Mouse (Mus musculus) embryonic facial prominence, embryonic 14.5 days (tissue): ENCODE measurements around the gene Ube3b. TPM values are rescaled to one million over a fixed set of nuclear protein-coding genes. Genes with fewer than 3 reads are reported as not detected.

Experiments
- ATAC-seq: fragments of 200-750 bp; cut with Nextera tagmentation; 2 replicates; pipeline ENCODE4 v1.8.0; 2017; ENCODE audit warnings: low read depth, moderate number of reproducible peaks, moderate TSS enrichment
- DNase-seq: peaks from one replicate; pipeline ENCODE4 v3.0.0-alpha.2; 2015; ENCODE audit warnings: low spot score
- H3K27ac ChIP-seq: fragments of 300-500 bp; sonication (generic); replicated peaks from 2 replicates; pipeline ENCODE4 v1.5.1; 2014; ENCODE audit warnings: low read depth, mild to moderate bottlenecking, low read length, moderate library complexity
- H3K27me3 ChIP-seq: fragments of 300-500 bp; sonication (generic); replicated peaks from 2 replicates; pipeline ENCODE4 v1.6.1; 2014; ENCODE audit warnings: low read length; ENCODE audit not compliant: control insufficient read depth, insufficient read depth
- H3K36me3 ChIP-seq: fragments of 300-500 bp; sonication (generic); 2 replicates; pipeline ENCODE4 v1.6.1; 2014; ENCODE audit warnings: low read length, mixed read lengths; ENCODE audit not compliant: control insufficient read depth, insufficient read depth
- H3K4me1 ChIP-seq: fragments of 300-500 bp; sonication (generic); 2 replicates; pipeline ENCODE4 v1.6.1; 2014; ENCODE audit warnings: antibody characterized with exemption, low read length; ENCODE audit not compliant: control insufficient read depth, insufficient read depth
- H3K4me2 ChIP-seq: fragments of 300-500 bp; sonication (generic); 2 replicates; pipeline ENCODE4 v1.6.1; 2014; ENCODE audit warnings: low read depth, mild to moderate bottlenecking, low read length, moderate library complexity, mixed read lengths
- H3K4me3 ChIP-seq: fragments of 300-500 bp; sonication (generic); 2 replicates; pipeline ENCODE4 v1.5.1; 2014; ENCODE audit warnings: low read depth, mild to moderate bottlenecking, low read length
- H3K9ac ChIP-seq: fragments of 300-500 bp; sonication (generic); 2 replicates; pipeline ENCODE4 v1.6.1; 2014; ENCODE audit warnings: low read depth, mild to moderate bottlenecking, low read length, moderate library complexity, mixed read lengths
- H3K9me3 ChIP-seq: fragments of 300-500 bp; sonication (generic); 2 replicates; pipeline ENCODE4 v1.6.1; 2016; ENCODE audit warnings: low read length; ENCODE audit not compliant: control insufficient read depth
- WGBS: fragments of 180-500 bp; shearing (Covaris S2); extraction: QIAGEN DNeasy Blood & Tissue Kit; methylation state at CpG from one replicate; pipeline ENCODE4 v1.1.7; 2014; 5-methylcytosine and 5-hydroxymethylcytosine counted together
- microRNA-seq: library from miRNA; unstranded; fragments of <30 nt; microRNA quantifications from one replicate; pipeline ENCODE4, GENCODE M21; 2016; ENCODE audit warnings: borderline number of aligned reads
- polyA plus RNA-seq: library from polyadenylated mRNA; unstranded; fragments of >200 nt; fragmentation: Nextera tagmentation; extraction: Ambion mirVana; gene quantifications from 2 replicates; pipeline ENCODE4 v1.2.1, GENCODE M21; 2014

Ube3b gene
- polyA plus RNA-seq, 1 experiment from 2014 or later, result 44.5 TPM

- ATAC-seq (no peak), DNase-seq (no peak)
- Histone ChIP-seq H3K36me3 (no peaks in the 10 kb centered on the region), H3K9ac (peak overlapping the region; percentile 49; the same call in 1 of the 2 replicates), H3K27me3 (no peaks in the 10 kb centered on the region; the same call in 1 of the 2 replicates), H3K27ac (peak overlapping the region; percentile 23; the same call in 1 of the 2 replicates), H3K4me1 (peaks cover 7% of the 10 kb centered on the region; the same call in 1 of the 2 replicates), H3K9me3 (0 out of 2 replicates have a peak, but pooled peaks cover 5% of the 10 kb centered on the region), H3K4me3 (no peak overlapping the region), H3K4me2 (peak overlapping the region; percentile 60; the same call in 1 of the 2 replicates)
- 61% methylated on average over 4 of the region's 4 CpGs for WGBS
Observed at GRCm38 (mm10) chr5:114468007-114468406, 87.6 kb downstream of the Ube3b start.

- no peak overlapping the region for H3K9ac ChIP-seq
- DNase-seq (no peak), ATAC-seq (no peak)
- 73% methylated on average over 3 of the region's 3 CpGs for WGBS
- H3K4me1 ChIP-seq, result peaks cover 11% of the 10 kb centered on the region
- 0 out of 2 replicates have a peak, but pooled peaks cover 5% of the 10 kb centered on the region for H3K9me3 ChIP-seq
- no peaks in the 10 kb centered on the region; the same call in 1 of the 2 replicates for H3K27me3 ChIP-seq
- H3K4me3 ChIP-seq, result no peak overlapping the region
- H3K36me3 ChIP-seq, result no peaks in the 10 kb centered on the region
- no peak overlapping the region for H3K27ac ChIP-seq
- no peak overlapping the region for H3K4me2 ChIP-seq
Observed at GRCm38 (mm10) chr5:114470359-114470758, 90.0 kb downstream of the Ube3b start.

Small RNA genes within 50 kb of the gene (microRNA-seq; reads per million reads assigned to microRNA genes)
- gene Mir7027, result not detected

Other genes with a start within 250 kb of the Ube3b start
- 2.3 and 2.4 TPM in 2 replicates for gene Acacb, start 234.1 kb upstream of the Ube3b start, polyA plus RNA-seq
- gene Foxn4, start 106.8 kb upstream of the Ube3b start, polyA plus RNA-seq, result 0.97 and 1.1 TPM in 2 replicates
- 3.0 and 3.8 TPM in 2 replicates for gene Myo1h, start 91.4 kb upstream of the Ube3b start, polyA plus RNA-seq
- 111 and 115 TPM in 2 replicates for gene Kctd10, start 99 bp upstream of the Ube3b start, polyA plus RNA-seq
- gene Mmab, start 63.5 kb downstream of the Ube3b start, polyA plus RNA-seq, result 26.1 and 30.8 TPM in 2 replicates
- gene Mvk, start 63.7 kb downstream of the Ube3b start, polyA plus RNA-seq, result 42.6 and 48.2 TPM in 2 replicates
- gene Fam222a, start 187.4 kb downstream of the Ube3b start, polyA plus RNA-seq, result 1.4 and 1.6 TPM in 2 replicates